Mouse (Mus musculus) forebrain, embryonic 16.5 days (tissue): ENCODE measurements at regions not wholly inside any gene's neighbourhood (a gene's known extent, or its start where the extent isn't known, plus 50 kb on each side); places are given as distances from the start of the nearest gene placed in this dataset.

Experiments used
- ATAC-seq: fragments of 200-750 bp; cut with Nextera tagmentation; 2 replicates; pipeline ENCODE4 v1.8.0; 2017; ENCODE audit warnings: mild to moderate bottlenecking, moderate library complexity
- H3K27ac ChIP-seq: fragments of 300-500 bp; sonication (generic); 2 replicates; pipeline ENCODE4 v1.5.1; 2014; ENCODE audit warnings: low read length, control low read depth
- H3K27me3 ChIP-seq: fragments of 300-500 bp; sonication (generic); replicated peaks from 2 replicates; pipeline ENCODE4 v1.6.1; 2014; ENCODE audit warnings: low read length; ENCODE audit not compliant: control insufficient read depth, insufficient read depth
- H3K36me3 ChIP-seq: fragments of 300-500 bp; sonication (generic); 2 replicates; pipeline ENCODE4 v1.6.1; 2014; ENCODE audit not compliant: control insufficient read depth, insufficient read depth
- H3K4me1 ChIP-seq: fragments of 300-500 bp; sonication (generic); replicated peaks from 2 replicates; pipeline ENCODE4 v1.6.1; 2014; ENCODE audit warnings: low read length; ENCODE audit not compliant: control insufficient read depth, insufficient read depth
- H3K4me2 ChIP-seq: fragments of 300-500 bp; sonication (generic); 2 replicates; pipeline ENCODE4 v1.6.1; 2014; ENCODE audit warnings: mild to moderate bottlenecking, low read length, control low read depth
- H3K4me3 ChIP-seq: fragments of 300-500 bp; sonication (generic); replicated peaks from 2 replicates; pipeline ENCODE4 v1.5.1; 2014; ENCODE audit warnings: mild to moderate bottlenecking, low read length, control low read depth
- H3K9ac ChIP-seq: fragments of 300-500 bp; sonication (generic); replicated peaks from 2 replicates; pipeline ENCODE4 v1.6.1; 2014; ENCODE audit warnings: low read depth, low read length, control low read depth
- H3K9me3 ChIP-seq: fragments of 300-500 bp; sonication (generic); 2 replicates; pipeline ENCODE4 v1.6.1; 2016; ENCODE audit warnings: low read length; ENCODE audit not compliant: control insufficient read depth
- WGBS: fragments of 180-500 bp; shearing (Covaris S2); extraction: QIAGEN DNeasy Blood & Tissue Kit; methylation state at CpG from one replicate; pipeline ENCODE4 v1.1.7; 2014; 5-methylcytosine and 5-hydroxymethylcytosine counted together

- Histone ChIP-seq H3K36me3 (no peaks in the 10 kb centered on the region), H3K27me3 (no peaks in the 10 kb centered on the region), H3K9ac (no peak overlapping the region), H3K27ac (no peak overlapping the region), H3K9me3 (no peaks in the 10 kb centered on the region), H3K4me1 (peaks cover 3% of the 10 kb centered on the region; the same call in 1 of the 2 replicates), H3K4me3 (no peak overlapping the region), H3K4me2 (no peak overlapping the region)
- no peak for ATAC-seq
- WGBS: 88% methylated on average over 4 of the region's 4 CpGs
Observed at GRCm38 (mm10) chr1:189105276-189105675, 97.6 kb upstream of the Kctd3 start.

DNA sequence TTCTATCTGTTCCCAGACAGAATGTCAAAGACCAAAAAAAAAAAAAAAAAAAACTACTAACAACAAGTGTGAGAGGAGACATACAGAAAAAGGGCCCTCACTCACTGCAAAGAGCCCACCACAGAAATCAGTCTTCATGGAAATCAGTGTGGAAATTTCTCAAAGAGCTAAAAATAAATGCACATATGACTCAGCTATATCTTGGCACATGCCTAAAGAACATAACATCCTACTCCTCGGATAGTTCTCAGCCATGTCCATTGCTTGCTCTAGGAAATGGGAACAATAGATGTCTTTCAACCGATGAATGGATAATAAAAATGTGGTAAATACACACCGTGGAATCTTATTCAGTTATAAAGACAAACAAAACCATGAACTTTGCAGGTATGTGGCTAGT is 95.1 kb upstream of the Kctd3 start:
- no peaks in the 10 kb centered on the region for H3K9me3 ChIP-seq
- no peaks in the 10 kb centered on the region for H3K27me3 ChIP-seq
- no peak for ATAC-seq
- H3K27ac ChIP-seq: no peak overlapping the region
- peaks cover under 1% of the 10 kb centered on the region; the same call in 1 of the 2 replicates for H3K4me1 ChIP-seq
- no peak overlapping the region for H3K9ac ChIP-seq
- H3K4me2 ChIP-seq: no peak overlapping the region
- H3K36me3 ChIP-seq: no peaks in the 10 kb centered on the region
- H3K4me3 ChIP-seq: no peak overlapping the region
- 85% methylated on average over 3 of the region's 3 CpGs for WGBS

- Histone ChIP-seq H3K36me3 (no peaks in the 10 kb centered on the region), H3K9me3 (no peaks in the 10 kb centered on the region), H3K4me2 (no peak overlapping the region), H3K27ac (no peak overlapping the region), H3K27me3 (no peaks in the 10 kb centered on the region), H3K9ac (no peak overlapping the region), H3K4me3 (no peak overlapping the region), H3K4me1 (no peaks in the 10 kb centered on the region)
- 77% methylated on average over 2 of the region's 2 CpGs for WGBS
- ATAC-seq: no peak
Observed at GRCm38 (mm10) chr1:189099121-189099520, 91.5 kb upstream of the Kctd3 start.

GRCm38 (mm10) chr1:189092819-189093218 is 85.2 kb upstream of the Kctd3 start:
- 75% methylated on average over 3 of the region's 3 CpGs for WGBS
- no peak for ATAC-seq
- no peak overlapping the region for H3K4me3 ChIP-seq

DNA sequence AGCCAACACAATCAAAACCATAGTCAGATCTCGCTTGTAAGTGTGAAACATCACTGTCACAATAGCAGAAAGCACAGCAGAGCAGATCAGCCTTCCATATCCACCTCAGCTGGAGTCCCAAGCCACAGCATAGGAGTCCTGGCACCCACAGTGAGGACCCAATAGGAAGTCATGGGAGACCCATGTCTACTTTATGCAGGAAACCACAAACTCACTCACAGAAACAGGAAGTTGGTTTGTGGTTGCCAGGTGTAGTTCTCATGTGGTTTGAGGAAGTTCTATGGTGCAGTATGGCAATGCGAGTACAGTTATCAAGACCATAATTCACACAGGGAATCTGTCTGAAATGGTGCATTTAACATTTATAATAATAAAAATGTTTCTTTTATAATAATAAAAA is 77.6 kb upstream of the Kctd3 start:
- 83% methylated on average over 2 of the region's 2 CpGs for WGBS
- peaks cover 6% of the 10 kb centered on the region; the same call in 1 of the 2 replicates for H3K4me1 ChIP-seq
- ATAC-seq: no peak
- H3K4me2 ChIP-seq: no peak overlapping the region
- H3K9ac ChIP-seq: no peak overlapping the region
- peaks cover 7% of the 10 kb centered on the region for H3K9me3 ChIP-seq
- H3K36me3 ChIP-seq: no peaks in the 10 kb centered on the region
- no peaks in the 10 kb centered on the region for H3K27me3 ChIP-seq
- no peak overlapping the region for H3K27ac ChIP-seq
- no peak overlapping the region for H3K4me3 ChIP-seq

More at GRCm38 (mm10) chr1:189092819-189093218, 85.2 kb upstream of the Kctd3 start:
- Histone ChIP-seq H3K27me3 (no peaks in the 10 kb centered on the region), H3K4me1 (no peaks in the 10 kb centered on the region), H3K9ac (no peak overlapping the region), H3K9me3 (no peaks in the 10 kb centered on the region), H3K27ac (no peak overlapping the region), H3K4me2 (no peak overlapping the region), H3K36me3 (no peaks in the 10 kb centered on the region)

- ATAC-seq: peak; percentile 24; the same call in 1 of the 2 replicates
- 51% methylated on average over 2 of the region's 2 CpGs for WGBS
- peak overlapping the region; percentile 60 for H3K27ac ChIP-seq
- peaks cover 11% of the 10 kb centered on the region for H3K4me1 ChIP-seq
- H3K27me3 ChIP-seq: no peaks in the 10 kb centered on the region
- peaks cover 7% of the 10 kb centered on the region for H3K9me3 ChIP-seq
- H3K4me3 ChIP-seq: no peak overlapping the region
- no peaks in the 10 kb centered on the region for H3K36me3 ChIP-seq
- no peak overlapping the region for H3K4me2 ChIP-seq
- H3K9ac ChIP-seq: no peak overlapping the region
Observed at GRCm38 (mm10) chr1:189081267-189081666, 73.6 kb upstream of the Kctd3 start.

- peaks cover 7% of the 10 kb centered on the region for H3K9me3 ChIP-seq
- no peak overlapping the region for H3K4me2 ChIP-seq
- H3K9ac ChIP-seq: no peak overlapping the region
- WGBS: 18% methylated on average over 9 of the region's 9 CpGs
- no peaks in the 10 kb centered on the region for H3K36me3 ChIP-seq
- no peak overlapping the region for H3K4me3 ChIP-seq
- peak; percentile 73 for ATAC-seq
- peak overlapping the region; percentile 60 for H3K27ac ChIP-seq
- no peaks in the 10 kb centered on the region for H3K27me3 ChIP-seq
- H3K4me1 ChIP-seq: peaks cover 11% of the 10 kb centered on the region
Observed at GRCm38 (mm10) chr1:189080797-189081196, 73.2 kb upstream of the Kctd3 start.

GRCm38 (mm10) chr1:189079451-189080410 is 72.1 kb upstream of the Kctd3 start:
- no peak overlapping the region for H3K4me3 ChIP-seq
- ATAC-seq: peak; percentile 73
- no peak overlapping the region for H3K4me2 ChIP-seq
- 56% methylated on average over 11 of the region's 11 CpGs for WGBS
- no peaks in the 10 kb centered on the region for H3K36me3 ChIP-seq
- H3K27ac ChIP-seq: peak overlapping the region; percentile 86
- H3K9me3 ChIP-seq: peaks cover 4% of the 10 kb centered on the region; the same call in 1 of the 2 replicates
- H3K27me3 ChIP-seq: no peaks in the 10 kb centered on the region
- peaks cover 11% of the 10 kb centered on the region for H3K4me1 ChIP-seq
- H3K9ac ChIP-seq: no peak overlapping the region

DNA sequence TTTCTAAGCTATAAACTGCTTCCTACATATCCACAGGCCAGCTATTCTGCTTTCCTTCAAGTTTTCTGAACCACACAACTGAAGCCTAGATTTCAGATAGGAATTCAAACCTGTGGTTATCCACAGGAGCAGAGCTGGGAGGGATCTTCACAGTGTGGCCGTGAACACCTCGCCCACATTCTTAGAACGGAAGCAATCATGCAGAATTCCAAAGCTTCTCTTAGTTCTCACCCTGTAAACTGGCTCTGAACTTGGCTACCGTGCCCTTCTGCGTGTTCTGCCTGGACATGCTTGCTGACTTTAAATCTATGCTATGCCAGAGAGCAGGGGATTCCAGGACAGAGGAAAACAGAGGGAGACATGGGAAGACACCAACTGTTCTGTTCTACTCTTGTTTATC is 70.2 kb upstream of the Kctd3 start:
- H3K4me1 ChIP-seq: peaks cover 11% of the 10 kb centered on the region
- ATAC-seq: no peak
- no peak overlapping the region for H3K4me2 ChIP-seq
- WGBS: 89% methylated on average over 5 of the region's 5 CpGs
- H3K27me3 ChIP-seq: no peaks in the 10 kb centered on the region
- H3K4me3 ChIP-seq: no peak overlapping the region
- no peak overlapping the region for H3K27ac ChIP-seq
- no peaks in the 10 kb centered on the region for H3K9me3 ChIP-seq
- no peak overlapping the region for H3K9ac ChIP-seq
- no peaks in the 10 kb centered on the region for H3K36me3 ChIP-seq
